Mouse (Mus musculus): ENCODE measurements around the gene Tsen34.
"Not testable (repeated sequence)": the region's sequence is repeated elsewhere in the genome, so short reads cannot be mapped to it uniquely, and the experiment has no call there.

Tsen34 gene

DNA sequence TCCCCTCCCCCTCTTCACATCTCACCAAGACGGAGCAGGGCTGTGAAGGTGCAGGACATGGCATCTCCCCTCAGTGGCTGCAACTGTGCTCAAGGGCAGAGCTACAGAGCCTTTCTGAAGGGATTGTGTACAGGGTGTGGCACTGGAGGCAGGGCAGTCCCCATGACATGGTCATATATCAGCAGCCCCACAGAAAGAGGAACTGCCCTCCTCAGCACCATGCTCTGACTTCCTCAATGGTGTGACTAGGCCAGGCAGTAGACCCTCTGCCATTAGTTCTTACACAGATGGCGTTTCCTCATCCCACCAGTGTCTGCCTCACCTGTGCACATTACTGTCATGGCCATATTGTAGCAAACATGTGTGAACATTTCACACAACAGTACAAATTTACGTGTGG lies 27.6 kb downstream of the Tsen34 start, which contains the start of gene Pirb:
Gene Pirb, minus strand, starts transcription at position 124 of the 400 bp plus-strand sequence.
- in situ Hi-C loops (cut with MboI), result not testable (repeated sequence)

DNA sequence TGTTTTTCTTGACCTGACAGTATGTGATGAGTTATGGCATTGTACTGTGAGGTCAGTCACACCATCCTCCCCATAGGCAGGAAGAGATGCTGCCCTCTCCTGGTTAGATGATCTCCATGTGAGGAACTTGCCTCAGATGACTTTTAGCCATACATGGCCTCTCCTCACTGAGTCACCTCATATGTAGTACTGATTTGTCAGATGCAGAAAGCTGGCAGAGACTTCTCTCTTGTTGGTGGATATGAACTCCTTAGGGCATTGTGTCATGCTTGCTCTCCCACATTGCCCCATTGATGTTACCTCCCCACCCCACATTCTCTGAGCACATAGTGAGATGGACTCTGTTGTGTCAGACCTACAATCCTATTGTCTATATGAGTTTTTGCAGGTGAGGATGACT lies 32.8 kb downstream of the Tsen34 start:
- in situ Hi-C loops (cut with MboI), result not testable (repeated sequence)

DNA sequence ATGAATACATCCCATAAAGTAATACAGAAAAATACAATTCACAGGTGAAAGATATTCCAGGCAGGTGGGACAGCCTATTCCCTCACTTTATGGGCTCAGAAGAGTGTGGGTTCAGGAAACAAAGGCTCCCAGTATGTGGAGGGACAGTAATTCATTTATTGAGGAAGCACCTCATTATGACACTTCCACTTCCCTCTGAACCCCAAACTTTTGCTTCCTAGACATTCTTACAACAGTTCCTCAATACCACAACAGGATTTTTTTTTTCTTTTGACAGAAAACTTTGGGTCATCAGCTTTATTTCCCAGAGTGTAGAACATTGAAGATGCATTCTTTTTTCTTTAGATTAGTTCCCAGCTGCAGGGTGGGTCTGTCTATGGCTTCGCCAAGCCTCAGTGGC lies 40.0 kb downstream of the Tsen34 start:
- in situ Hi-C loops (cut with MboI), result not testable (repeated sequence)
